Mouse (Mus musculus): ENCODE results near the gene Fgf10. TPM values are rescaled to one million over a fixed set of nuclear protein-coding genes. Genes with fewer than 3 reads are reported as not detected.

The Fgf10 gene
- total RNA-seq, 2 experiments from 2014 or later, result 14.4 to 15.3 TPM

GRCm38 (mm10) chr13:118828604-118829381 lies 159.2 kb downstream of the Fgf10 start:
- no peak for DNase-seq (ENCODE audit: low spot score in 2 of 2)

- no peak for DNase-seq (ENCODE audit: low spot score in 2 of 2)
These were observed 164.4 kb downstream of the Fgf10 start for GRCm38 (mm10) chr13:118834021-118834420.

DNA sequence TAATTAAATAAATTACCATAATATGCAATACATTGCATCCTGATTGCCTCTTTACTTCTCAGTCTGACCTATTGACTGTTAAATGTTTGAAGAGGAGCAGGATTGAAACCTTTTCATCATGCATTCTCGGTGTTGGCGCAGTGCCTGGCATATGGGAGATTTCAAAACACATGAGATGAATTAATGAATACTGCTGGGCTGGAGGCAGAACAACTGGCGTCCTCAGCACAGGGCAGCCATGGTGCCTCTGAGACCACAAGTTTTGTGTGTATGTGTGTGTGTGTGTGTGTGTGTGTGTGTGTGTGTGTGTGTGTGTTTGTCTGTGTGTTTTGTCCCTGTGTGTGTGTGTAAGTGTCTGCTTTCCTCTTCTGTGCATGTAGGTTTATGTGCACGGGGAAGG lies 165.5 kb downstream of the Fgf10 start:
- no peak for DNase-seq (ENCODE audit: low spot score in 2 of 2)

All from layer of hippocampus, adult 18-20 months (tissue).